Mouse (Mus musculus): Measurements from ENCODE around the gene Bud31.

DNA sequence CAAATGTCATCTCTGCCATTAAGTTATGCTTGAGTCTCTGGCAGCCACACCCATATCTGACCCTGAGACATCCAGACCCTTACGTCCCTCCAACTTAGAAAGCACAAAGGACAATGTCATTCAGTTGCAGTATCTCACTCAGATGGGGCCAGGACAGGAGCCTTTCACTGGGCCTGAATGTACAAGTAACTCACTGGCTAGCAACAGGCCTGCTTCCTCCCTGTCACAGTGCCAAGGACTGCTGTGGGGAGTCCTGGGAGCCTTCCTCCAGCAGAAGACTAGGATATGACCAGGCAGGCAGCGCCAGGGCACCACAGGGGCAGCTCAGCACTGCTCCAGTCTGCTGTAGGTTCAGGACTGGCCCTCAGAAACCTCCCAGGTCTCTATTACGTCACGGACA lies 11.0 kb upstream of the Bud31 start:
- TF ChIP-seq CTCF (IDR thresholded peaks at IDR 0.05; ENCODE audit: extremely low read depth, insufficient read length, insufficient replicate concordance, low read depth, low read length), result no peak
- TF ChIP-seq POLR2A (IDR thresholded peaks at IDR 0.05; ENCODE audit: low read depth, low read length), result no peak

Measured in small intestine, adult 2 months (tissue).